Mouse (Mus musculus): ENCODE measurements around the gene Tomm40l. TPM values are rescaled to one million over a fixed set of nuclear protein-coding genes. Genes with fewer than 3 reads are reported as not detected.

Tomm40l gene
- 35.4 and 42.4 TPM in 2 replicates for polyA plus RNA-seq (2015; fragmentation: Nextera tagmentation; extraction: Ambion mirVana)

- H3K27ac ChIP-seq = peak within 1 kb of the TSS; percentile 77
- peak within 1 kb of the TSS; percentile 86 for H3K4me2 ChIP-seq
- peak; percentile 96 for ATAC-seq (ENCODE audit: low FRiP score)
- 1% methylated on average over 28 of the region's 28 CpGs for WGBS
- H3K27me3 ChIP-seq = no peaks in the 10 kb centered on the region
- peak within 1 kb of the TSS; percentile 77 for H3K9ac ChIP-seq
- H3K36me3 ChIP-seq = peaks cover 20% of the 10 kb centered on the region
- peaks cover 18% of the 10 kb centered on the region for H3K4me1 ChIP-seq (replicated peaks)
- H3K4me3 ChIP-seq = peak within 1 kb of the TSS; percentile 60
- no peaks in the 10 kb centered on the region for H3K9me3 ChIP-seq
Measured at GRCm38 (mm10) chr1:171222238-171223155, at the start of gene Tomm40l. Gene Tomm40l, minus strand, starts transcription at chr1:171222514.

- H3K27ac ChIP-seq = no peak overlapping the region
- no peaks in the 10 kb centered on the region for H3K27me3 ChIP-seq
- 96% methylated on average over 3 of the region's 3 CpGs for WGBS
- peaks cover 54% of the 10 kb centered on the region for H3K36me3 ChIP-seq
- ATAC-seq (ENCODE audit: low FRiP score) = no peak
- peak overlapping the region; percentile 83 for H3K4me2 ChIP-seq
- H3K4me3 ChIP-seq = peak overlapping the region; percentile 67; the same call in 1 of the 2 replicates
- H3K4me1 ChIP-seq (replicated peaks) = peaks cover 26% of the 10 kb centered on the region
- peak overlapping the region; percentile 24; the same call in 1 of the 2 replicates for H3K9ac ChIP-seq
- no peaks in the 10 kb centered on the region for H3K9me3 ChIP-seq
Measured at GRCm38 (mm10) chr1:171272086-171272485, 49.8 kb upstream of the Tomm40l start.

GRCm38 (mm10) chr1:171271622-171272021, 49.3 kb upstream of the Tomm40l start:
- Histone ChIP-seq H3K9ac (peak overlapping the region; percentile 24; the same call in 1 of the 2 replicates), H3K4me1 (replicated peaks) (peaks cover 26% of the 10 kb centered on the region), H3K9me3 (no peaks in the 10 kb centered on the region), H3K36me3 (peaks cover 50% of the 10 kb centered on the region), H3K4me2 (peak overlapping the region; percentile 83), H3K4me3 (peak overlapping the region; percentile 67; the same call in 1 of the 2 replicates), H3K27ac (no peak overlapping the region), H3K27me3 (no peaks in the 10 kb centered on the region)
- no peak for ATAC-seq (ENCODE audit: low FRiP score)
- WGBS = 71% methylated on average over 10 of the region's 10 CpGs

- no peaks in the 10 kb centered on the region for H3K9me3 ChIP-seq
- no peak for ATAC-seq (ENCODE audit: low FRiP score)
- H3K9ac ChIP-seq = peak overlapping the region; percentile 85
- H3K36me3 ChIP-seq = peaks cover 45% of the 10 kb centered on the region
- 0 out of 2 replicates have a peak overlapping the region, but pooled peaks have one; percentile 1 for H3K27ac ChIP-seq
- peak overlapping the region; percentile 67 for H3K4me3 ChIP-seq
- 57% methylated on average over 9 of the region's 9 CpGs for WGBS
- H3K4me1 ChIP-seq (replicated peaks) = peaks cover 26% of the 10 kb centered on the region
- H3K4me2 ChIP-seq = peak overlapping the region; percentile 83
- H3K27me3 ChIP-seq = no peaks in the 10 kb centered on the region
Measured at GRCm38 (mm10) chr1:171271196-171271595, 48.9 kb upstream of the Tomm40l start.

- Histone ChIP-seq H3K9me3 (no peaks in the 10 kb centered on the region), H3K4me3 (peak overlapping the region; percentile 67), H3K9ac (peak overlapping the region; percentile 85), H3K4me2 (peak overlapping the region; percentile 83), H3K4me1 (replicated peaks) (peaks cover 26% of the 10 kb centered on the region), H3K36me3 (peaks cover 39% of the 10 kb centered on the region), H3K27ac (peak overlapping the region; percentile 58), H3K27me3 (no peaks in the 10 kb centered on the region)
- 1% methylated on average over 19 of the region's 19 CpGs for WGBS
- ATAC-seq (ENCODE audit: low FRiP score) = peak; percentile 77
Measured at GRCm38 (mm10) chr1:171270573-171270900, 48.2 kb upstream of the Tomm40l start.

- H3K27me3 ChIP-seq = no peaks in the 10 kb centered on the region
- H3K4me2 ChIP-seq = peak within 1 kb of the TSS; percentile 83
- peaks cover 33% of the 10 kb centered on the region for H3K36me3 ChIP-seq
- H3K4me1 ChIP-seq (replicated peaks) = peaks cover 26% of the 10 kb centered on the region
- H3K4me3 ChIP-seq = peak within 1 kb of the TSS; percentile 67
- H3K9me3 ChIP-seq = no peaks in the 10 kb centered on the region
- peak within 1 kb of the TSS; percentile 85 for H3K9ac ChIP-seq
- 3% methylated on average over 35 of the region's 36 CpGs for WGBS
- peak; percentile 96 for ATAC-seq (ENCODE audit: low FRiP score)
- peak within 1 kb of the TSS; percentile 58 for H3K27ac ChIP-seq
Measured at GRCm38 (mm10) chr1:171269848-171270572, 47.7 kb upstream of the Tomm40l start, which contains the start of gene B4galt3. Gene B4galt3, plus strand, starts transcription at chr1:171270328.

GRCm38 (mm10) chr1:171268341-171268740, 46.0 kb upstream of the Tomm40l start:
- no peak for ATAC-seq (ENCODE audit: low FRiP score)
- WGBS = 74% methylated on average over 1 of the region's 1 CpGs
- H3K4me1 ChIP-seq (replicated peaks) = peaks cover 31% of the 10 kb centered on the region
- no peak overlapping the region for H3K9ac ChIP-seq
- no peak overlapping the region for H3K4me2 ChIP-seq
- no peak overlapping the region for H3K27ac ChIP-seq
- peaks cover 17% of the 10 kb centered on the region for H3K36me3 ChIP-seq
- no peaks in the 10 kb centered on the region for H3K27me3 ChIP-seq
- no peaks in the 10 kb centered on the region for H3K9me3 ChIP-seq
- H3K4me3 ChIP-seq = no peak overlapping the region

GRCm38 (mm10) chr1:171265971-171266744, 43.8 kb upstream of the Tomm40l start:
- 81% methylated on average over 4 of the region's 4 CpGs for WGBS
- H3K4me3 ChIP-seq = no peak overlapping the region
- H3K9ac ChIP-seq = no peak overlapping the region
- ATAC-seq (ENCODE audit: low FRiP score) = no peak
- no peak overlapping the region for H3K27ac ChIP-seq
- peaks cover 28% of the 10 kb centered on the region for H3K4me1 ChIP-seq (replicated peaks)
- H3K27me3 ChIP-seq = no peaks in the 10 kb centered on the region
- no peaks in the 10 kb centered on the region for H3K36me3 ChIP-seq
- H3K4me2 ChIP-seq = no peak overlapping the region
- H3K9me3 ChIP-seq = no peaks in the 10 kb centered on the region

- Histone ChIP-seq H3K4me2 (peak overlapping the region; percentile 54; the same call in 1 of the 2 replicates), H3K27me3 (peaks cover 3% of the 10 kb centered on the region; the same call in 1 of the 2 replicates), H3K9ac (no peak overlapping the region), H3K27ac (peak overlapping the region; percentile 58; the same call in 1 of the 2 replicates), H3K36me3 (0 out of 2 replicates have a peak, but pooled peaks cover 3% of the 10 kb centered on the region), H3K4me1 (replicated peaks) (peaks cover 16% of the 10 kb centered on the region), H3K4me3 (no peak overlapping the region), H3K9me3 (no peaks in the 10 kb centered on the region)
- ATAC-seq (ENCODE audit: low FRiP score) = no peak; the same call in none of the 2 replicates
- WGBS = 80% methylated on average over 3 of the region's 3 CpGs
Measured at GRCm38 (mm10) chr1:171263666-171264461, 41.5 kb upstream of the Tomm40l start.

- WGBS = 2% methylated on average over 2 of the region's 2 CpGs
Measured at GRCm38 (mm10) chr1:171263185-171263611, 40.9 kb upstream of the Tomm40l start.

More at GRCm38 (mm10) chr1:171263185-171263611, 40.9 kb upstream of the Tomm40l start:
- H3K27ac ChIP-seq = peak overlapping the region; percentile 58
- ATAC-seq (ENCODE audit: low FRiP score) = peak; percentile 89
- H3K4me2 ChIP-seq = peak overlapping the region; percentile 54
- H3K27me3 ChIP-seq = peaks cover 3% of the 10 kb centered on the region; the same call in 1 of the 2 replicates
- H3K9me3 ChIP-seq = no peaks in the 10 kb centered on the region
- 0 out of 2 replicates have a peak, but pooled peaks cover 3% of the 10 kb centered on the region for H3K36me3 ChIP-seq
- H3K9ac ChIP-seq = 0 out of 2 replicates have a peak overlapping the region, but pooled peaks have one; percentile 64
- peaks cover 16% of the 10 kb centered on the region for H3K4me1 ChIP-seq (replicated peaks)
- H3K4me3 ChIP-seq = peak overlapping the region; percentile 28; the same call in 1 of the 2 replicates

All from hindbrain, embryonic 13.5 days (tissue).